In the genomic region with DNA sequence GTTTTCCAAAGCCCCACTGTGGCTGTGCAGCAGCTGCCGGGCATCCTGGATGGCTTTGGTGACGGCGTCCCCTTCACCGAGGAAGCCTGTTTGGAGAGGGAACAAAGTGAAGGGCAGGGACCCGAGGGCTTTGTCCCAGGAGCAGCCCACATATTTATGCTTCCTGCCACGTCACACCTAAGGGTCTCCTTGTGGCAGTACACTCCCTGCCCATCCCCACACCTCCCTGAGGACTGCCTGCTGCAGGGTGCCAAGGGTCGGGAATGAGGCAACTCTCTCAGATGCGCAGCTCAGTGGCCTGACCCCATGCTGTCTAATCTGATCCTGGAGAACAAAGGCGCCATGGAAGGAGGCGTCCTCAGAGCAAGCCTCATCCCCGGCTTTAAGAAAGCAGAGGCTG, we compare ENCODE assay signal across 12 mouse cellular contexts. TPM values are rescaled to one million over a fixed set of nuclear protein-coding genes. Genes with fewer than 3 reads are reported as not detected.
DNase-seq lines count a peak whose midpoint lies in the region; ATAC-seq and TF ChIP-seq lines count a peak whose summit lies in the region.
"Had no signal": no experiment of that assay in that cellular context is flagged by ENCODE, and none has a peak within 500 bp of the region (broad histone marks: within the 10 kb centered on the region; RNA-seq: fewer than 3 reads in every experiment).

No protein-coding gene starts in this region.

- 58% methylated on average over 11 of the region's 11 CpGs for WGBS in heart, embryonic 11.5 days (ENCODE audit: insufficient replicate concordance)
- 22% methylated on average over 11 of the region's 11 CpGs for WGBS in forebrain, embryonic 13.5 days
- WGBS in limb, embryonic 14.5 days: 82% methylated on average over 11 of the region's 11 CpGs

- peaks cover 5% of the 10 kb centered on the region for H3K4me1 ChIP-seq in heart, embryonic 11.5 days (ENCODE audit: control insufficient read depth, insufficient read depth, low read length)
- peaks cover 85% of the 10 kb centered on the region for H3K4me1 ChIP-seq in E14TG2a.4 (replicated peaks; ENCODE audit: low read depth, low read length)
- H3K4me1 ChIP-seq in forebrain, embryonic 13.5 days: peaks cover 19% of the 10 kb centered on the region
- H3K4me1 ChIP-seq in limb, embryonic 14.5 days (ENCODE audit: control insufficient read depth, insufficient read depth, low read length): no peaks in the 10 kb centered on the region; the same call in 1 of the 2 replicates

- peak overlapping the region; percentile 52; the same call in 1 of the 2 replicates for H3K9ac ChIP-seq in heart, embryonic 11.5 days (ENCODE audit: low read depth, low read length)
- peak overlapping the region; percentile 7; the same call in 1 of the 2 replicates for H3K9ac ChIP-seq in forebrain, embryonic 13.5 days
- peak overlapping the region; percentile 36; the same call in 1 of the 2 replicates for H3K9ac ChIP-seq in limb, embryonic 14.5 days (ENCODE audit: low read depth, low read length, severe bottlenecking)

- H3K9me3 ChIP-seq in heart, embryonic 11.5 days (replicated peaks; ENCODE audit: control insufficient read depth, low read length): no peaks in the 10 kb centered on the region
- H3K9me3 ChIP-seq in E14TG2a.4 (ENCODE audit: low read length): no peaks in the 10 kb centered on the region
- H3K9me3 ChIP-seq in forebrain, embryonic 13.5 days (replicated peaks): no peaks in the 10 kb centered on the region
- H3K9me3 ChIP-seq in limb, embryonic 14.5 days (ENCODE audit: control insufficient read depth, low read length): no peaks in the 10 kb centered on the region

- H3K27me3 ChIP-seq in heart, embryonic 11.5 days (ENCODE audit: control insufficient read depth, insufficient read depth, low read length): no peaks in the 10 kb centered on the region
- H3K27me3 ChIP-seq in E14TG2a.4 (ENCODE audit: insufficient read depth, low read length): no peaks in the 10 kb centered on the region
- H3K27me3 ChIP-seq in forebrain, embryonic 13.5 days: 0 out of 2 replicates have a peak, but pooled peaks cover 6% of the 10 kb centered on the region
- H3K27me3 ChIP-seq in limb, embryonic 14.5 days (ENCODE audit: control insufficient read depth, insufficient read depth, low read length): no peaks in the 10 kb centered on the region
- H3K27me3 ChIP-seq: Patski had no signal

- intact Hi-C loops in heart, postnatal 10 days (cut with DNase I): no loop called here

- peaks cover under 1% of the 10 kb centered on the region; the same call in 1 of the 2 replicates for H3K36me3 ChIP-seq in heart, embryonic 11.5 days (ENCODE audit: control insufficient read depth, insufficient read depth, low read length)
- peaks cover 68% of the 10 kb centered on the region for H3K36me3 ChIP-seq in E14TG2a.4 (ENCODE audit: insufficient read depth, low read length)
- H3K36me3 ChIP-seq in forebrain, embryonic 13.5 days (ENCODE audit: poor library complexity, severe bottlenecking): peaks cover 63% of the 10 kb centered on the region
- H3K36me3 ChIP-seq in limb, embryonic 14.5 days (ENCODE audit: control insufficient read depth, insufficient read depth, low read length): no peaks in the 10 kb centered on the region

- no peak for TF ChIP-seq POLR2A in limb, embryonic 14.5 days (IDR thresholded peaks at IDR 0.05; ENCODE audit: borderline replicate concordance, extremely low read depth, insufficient read depth, insufficient read length)

- no peak overlapping the region for H3K27ac ChIP-seq in heart, embryonic 11.5 days (ENCODE audit: low read depth, low read length)
- 0 out of 2 replicates have a peak overlapping the region, but pooled peaks have one; percentile 14 for H3K27ac ChIP-seq in forebrain, embryonic 13.5 days
- no peak overlapping the region for H3K27ac ChIP-seq in limb, embryonic 14.5 days (replicated peaks; ENCODE audit: low read depth, low read length)

- H3K4me2 ChIP-seq in heart, embryonic 11.5 days: no peak overlapping the region
- H3K4me2 ChIP-seq in forebrain, embryonic 13.5 days: no peak overlapping the region; the same call in 1 of the 2 replicates
- no peak overlapping the region for H3K4me2 ChIP-seq in limb, embryonic 14.5 days (replicated peaks; ENCODE audit: low read depth, low read length, severe bottlenecking)

- H3K4me3 ChIP-seq in heart, embryonic 11.5 days (ENCODE audit: low read depth, low read length): no peak overlapping the region
- peak overlapping the region; percentile 53 for H3K4me3 ChIP-seq in E14TG2a.4 (replicated peaks; ENCODE audit: low read length)
- no peak overlapping the region for H3K4me3 ChIP-seq in forebrain, embryonic 13.5 days
- 0 out of 2 replicates have a peak overlapping the region, but pooled peaks have one; percentile 1 for H3K4me3 ChIP-seq in limb, embryonic 14.5 days (replicated peaks; ENCODE audit: low read length)

- no peak for ATAC-seq in heart, embryonic 11.5 days (replicated peaks; ENCODE audit: insufficient number of reproducible peaks, low FRiP score, low TSS enrichment)
- ATAC-seq in forebrain, embryonic 13.5 days: no peak
- ATAC-seq in limb, embryonic 14.5 days (ENCODE audit: low FRiP score, low read depth): no peak
- ATAC-seq in monocyte, adult 5-6 weeks (replicated peaks; ENCODE audit: insufficient number of reproducible peaks, low FRiP score, low TSS enrichment, poor library complexity, severe bottlenecking): no peak
- ATAC-seq: intestine, postnatal 0 days; Patski had no signal

- TF ChIP-seq CTCF in E14TG2a.4 (conservative IDR thresholded peaks at IDR 0.05; ENCODE audit: low read length): no peak

- no peak for DNase-seq in heart, postnatal 10 days
- DNase-seq in limb, embryonic 14.5 days (ENCODE audit: low spot score): no peak
- DNase-seq in ovary, adult 18-20 months (ENCODE audit: low spot score): no peak
- no peak for DNase-seq in lung, postnatal 25 days (ENCODE audit: low spot score)
- DNase-seq: cerebellum, adult 11-12 months had no signal

RNA-seq across cellular contexts. Expression of gene Etnk2, which starts 22.8 kb away (rescaled TPM):
- 1.5 TPM in 2 replicates for polyA plus RNA-seq in heart, embryonic 11.5 days (2014; fragmentation: Nextera tagmentation; extraction: Ambion mirVana)
- total RNA-seq in heart, postnatal 10 days (2021): 1 to 10 TPM in 1 of 2 experiments, under 1 TPM in 1; 0.82 to 1.1 TPM
- 2.9 TPM in 2 replicates for polyA plus RNA-seq in forebrain, embryonic 13.5 days (2015; fragmentation: Nextera tagmentation; extraction: Ambion mirVana)
- polyA plus RNA-seq in limb, embryonic 14.5 days (2012; rRNA removed): 1.4 TPM in 2 replicates
- polyA plus RNA-seq in limb, embryonic 14.5 days (2014; fragmentation: Nextera tagmentation; extraction: Ambion mirVana): 0.91 and 1.4 TPM in 2 replicates
- total RNA-seq in monocyte, adult 5-6 weeks (2017): 0.85 to 1.4 TPM in 2 of 3 replicates, not detected in the other

RNA-seq across cellular contexts. Expression of gene Ren1, which starts 35.9 kb away (rescaled TPM):
- not detected in 2 replicates for polyA plus RNA-seq in heart, embryonic 11.5 days (2014; fragmentation: Nextera tagmentation; extraction: Ambion mirVana)
- total RNA-seq in heart, postnatal 10 days (2021): under 1 TPM; 0.22 TPM
- polyA plus RNA-seq in forebrain, embryonic 13.5 days (2015; fragmentation: Nextera tagmentation; extraction: Ambion mirVana): not detected in 2 replicates
- 0.58 and 2.8 TPM in 2 replicates for polyA plus RNA-seq in limb, embryonic 14.5 days (2012; rRNA removed)
- polyA plus RNA-seq in limb, embryonic 14.5 days (2014; fragmentation: Nextera tagmentation; extraction: Ambion mirVana): 0.48 TPM in 1 of 2 replicates, not detected in the other
- not detected in 3 replicates for total RNA-seq in monocyte, adult 5-6 weeks (2017)
- total RNA-seq: liver, adult 2 months had no signal
- polyA plus RNA-seq: Patski had no signal

RNA-seq across cellular contexts. Expression of gene Sox13, which starts 38.0 kb away (rescaled TPM):
- polyA plus RNA-seq in heart, embryonic 11.5 days (2014; fragmentation: Nextera tagmentation; extraction: Ambion mirVana): 3.3 and 3.7 TPM in 2 replicates
- 10 to 100 TPM; 29.6 to 33.4 TPM for total RNA-seq in heart, postnatal 10 days (2021)
- 5.8 and 6.8 TPM in 2 replicates for polyA plus RNA-seq in forebrain, embryonic 13.5 days (2015; fragmentation: Nextera tagmentation; extraction: Ambion mirVana)
- 22.9 and 28.5 TPM in 2 replicates for polyA plus RNA-seq in limb, embryonic 14.5 days (2012; rRNA removed)
- 4.7 and 5.8 TPM in 2 replicates for polyA plus RNA-seq in limb, embryonic 14.5 days (2014; fragmentation: Nextera tagmentation; extraction: Ambion mirVana)
- not detected in 3 replicates for total RNA-seq in monocyte, adult 5-6 weeks (2017)

Comparison
In these comparisons a context has a peak if more than half of its experiments do, and no peak if none do; other contexts are left out.
1. H3K4me3 ChIP-seq: peak in E14TG2a.4 (single experiment) and limb, embryonic 14.5 days (single experiment); none in heart, embryonic 11.5 days (single experiment) and forebrain, embryonic 13.5 days (single experiment).
2. Peak in every context shown above with its lines, with median percentiles within 50 percentile points of each other: H3K9ac ChIP-seq.